Mouse (Mus musculus) embryonic stem cell, embryonic (primary cell): ENCODE measurements around the gene Rnft2.

ENCODE experiments used
- CTCF ChIA-PET, 4 experiments: fragments of 300-600 bp in 2 of 4; fragments of 350-600 bp in 2 of 4; sonication (Branson Sonifier 250); formaldehyde crosslinking; loops; one replicate each; lab custom pipeline; 2022; ENCODE audit warnings: inconsistent platforms in 2 of 4; lab: Charles Lee
- POLR2A ChIA-PET, 4 experiments: fragments of 300-600 bp in 2 of 4; fragments of 350-600 bp in 2 of 4; sonication (Branson Sonifier 250); formaldehyde crosslinking; loops; one replicate each; lab custom pipeline; 2022; ENCODE audit warnings: antibody characterized with exemption in 4 of 4, inconsistent platforms in 1 of 4; lab: Charles Lee

Gene Rnft2

GRCm38 (mm10) chr5:118261181-118261580 is 16.3 kb upstream of the Rnft2 start:
- CTCF ChIA-PET, result interaction anchor here in 2 of 4 experiments (0.6 to 1.1 kb wide), 2 partner anchors 8 to 530 kb away, joined by 3 to 7 read pairs; no protein-coding TSS in a partner anchor
- POLR2A ChIA-PET, result interaction anchor here in 1 of 4 experiments (0.5 kb wide), 1 partner anchor 742 kb away, joined by 3 read pairs; no protein-coding TSS in a partner anchor

GRCm38 (mm10) chr5:118260642-118261041 is 15.7 kb upstream of the Rnft2 start:
- ChIA-PET CTCF (interaction anchor here in 2 of 4 experiments (0.6 to 1.1 kb wide), 2 partner anchors 9 to 530 kb away, joined by 3 to 7 read pairs; no protein-coding TSS in a partner anchor), POLR2A (interaction anchor here in 1 of 4 experiments (0.5 kb wide), 1 partner anchor 741 kb away, joined by 3 read pairs; no protein-coding TSS in a partner anchor)

GRCm38 (mm10) chr5:118260055-118260454 is 15.1 kb upstream of the Rnft2 start:
- CTCF ChIA-PET, result interaction anchor here in 1 of 4 experiments (0.6 to 0.7 kb wide), 2 partner anchors 18 to 583 kb away, joined by 3 read pairs; no protein-coding TSS in a partner anchor
- POLR2A ChIA-PET, result interaction anchor here in 1 of 4 experiments (0.6 kb wide), 1 partner anchor 367 kb away, joined by 3 read pairs; no protein-coding TSS in a partner anchor

- ChIA-PET CTCF (interaction anchor here in 3 of 4 experiments (0.6 to 0.7 kb wide), 4 partner anchors 9 to 584 kb away, joined by 3 to 4 read pairs (median 3); no protein-coding TSS in a partner anchor), POLR2A (interaction anchor here in 1 of 4 experiments (0.6 kb wide), 1 partner anchor 367 kb away, joined by 3 read pairs; no protein-coding TSS in a partner anchor)
Measured at GRCm38 (mm10) chr5:118259636-118260035, 14.7 kb upstream of the Rnft2 start.

GRCm38 (mm10) chr5:118259152-118259551 is 14.2 kb upstream of the Rnft2 start:
- POLR2A ChIA-PET, result interaction anchor here in 1 of 4 experiments (0.9 to 1.0 kb wide), 2 partner anchors 10 to 84 kb away, joined by 3 to 5 read pairs; no protein-coding TSS in a partner anchor
- CTCF ChIA-PET, result interaction anchor here in 2 of 4 experiments (0.6 to 0.7 kb wide), 3 partner anchors 10 to 268 kb away, joined by 3 to 4 read pairs (median 3); no protein-coding TSS in a partner anchor

GRCm38 (mm10) chr5:118256981-118257380 is 12.1 kb upstream of the Rnft2 start:
- POLR2A ChIA-PET, result interaction anchor here in 2 of 4 experiments (0.6 to 0.9 kb wide), 3 partner anchors 15 to 504 kb away, joined by 3 read pairs; no protein-coding TSS in a partner anchor
- CTCF ChIA-PET, result interaction anchor here in 3 of 4 experiments (0.5 to 1.6 kb wide), 17 partner anchors 9 to 1521 kb away, joined by 3 to 6 read pairs (median 3); no protein-coding TSS in a partner anchor

GRCm38 (mm10) chr5:118253551-118253950 is 8.6 kb upstream of the Rnft2 start:
- POLR2A ChIA-PET, result interaction anchor here in 1 of 4 experiments (0.6 kb wide), 1 partner anchor 1459 kb away, joined by 3 read pairs; no protein-coding TSS in a partner anchor
- CTCF ChIA-PET, result interaction anchor here in 1 of 4 experiments (0.7 kb wide), 1 partner anchor 64 kb away, joined by 4 read pairs; no protein-coding TSS in a partner anchor

GRCm38 (mm10) chr5:118250987-118251386 is 6.1 kb upstream of the Rnft2 start:
- CTCF ChIA-PET, result interaction anchor here in 1 of 4 experiments (0.8 kb wide), 1 partner anchor 18 kb away, joined by 3 read pairs; no protein-coding TSS in a partner anchor

GRCm38 (mm10) chr5:118247378-118247777 is 2.5 kb upstream of the Rnft2 start:
- ChIA-PET CTCF (no interaction called here), POLR2A (no interaction called here)

More at GRCm38 (mm10) chr5:118250987-118251386, 6.1 kb upstream of the Rnft2 start:
- POLR2A ChIA-PET, result interaction anchor here in 2 of 4 experiments (0.5 to 0.6 kb wide), 3 partner anchors 8 to 904 kb away, joined by 3 to 4 read pairs (median 3); no protein-coding TSS in a partner anchor

GRCm38 (mm10) chr5:118245606-118246308 is 841 bp upstream of the Rnft2 start:
- POLR2A ChIA-PET, result interaction anchor here in 1 of 4 experiments (1.3 kb wide), 1 partner anchor 203 kb away, joined by 3 read pairs; no protein-coding TSS in a partner anchor
- CTCF ChIA-PET, result no interaction called here

GRCm38 (mm10) chr5:118239671-118240070 is 5.2 kb downstream of the Rnft2 start:
- POLR2A ChIA-PET, result interaction anchor here in 1 of 4 experiments (0.8 kb wide), 1 partner anchor 36 kb away, joined by 3 read pairs; no protein-coding TSS in a partner anchor

GRCm38 (mm10) chr5:118236891-118237290 is 8.0 kb downstream of the Rnft2 start:
- POLR2A ChIA-PET, result interaction anchor here in 3 of 4 experiments (0.6 to 2.2 kb wide), 9 partner anchors 8 to 1728 kb away, joined by 3 to 9 read pairs (median 3); no protein-coding TSS in a partner anchor
- CTCF ChIA-PET, result interaction anchor here in 2 of 4 experiments (0.8 to 1.7 kb wide), 2 partner anchors 62 to 170 kb away, joined by 3 to 4 read pairs; no protein-coding TSS in a partner anchor

More at GRCm38 (mm10) chr5:118239671-118240070, 5.2 kb downstream of the Rnft2 start:
- CTCF ChIA-PET, result interaction anchor here in 1 of 4 experiments (1.1 kb wide), 1 partner anchor 17 kb away, joined by 4 read pairs; no protein-coding TSS in a partner anchor

- ChIA-PET POLR2A (interaction anchor here in 1 of 4 experiments (0.5 kb wide), 1 partner anchor 235 kb away, joined by 4 read pairs; no protein-coding TSS in a partner anchor), CTCF (interaction anchor here in 1 of 4 experiments (1.2 kb wide), 1 partner anchor 58 kb away, joined by 3 read pairs; no protein-coding TSS in a partner anchor)
Measured at GRCm38 (mm10) chr5:118230071-118230611, 14.8 kb downstream of the Rnft2 start.

- POLR2A ChIA-PET, result interaction anchor here in 1 of 4 experiments (1.2 kb wide), 1 partner anchor 11 kb away, joined by 3 read pairs; no protein-coding TSS in a partner anchor
Measured at GRCm38 (mm10) chr5:118223142-118223757, 21.7 kb downstream of the Rnft2 start.

GRCm38 (mm10) chr5:118217410-118217809 is 27.5 kb downstream of the Rnft2 start:
- POLR2A ChIA-PET, result interaction anchor here in 1 of 4 experiments (0.6 kb wide), 1 partner anchor 326 kb away, joined by 4 read pairs; no protein-coding TSS in a partner anchor
- CTCF ChIA-PET, result interaction anchor here in 1 of 4 experiments (0.9 to 1.1 kb wide), 2 partner anchors 16 to 32 kb away, joined by 3 to 4 read pairs; no protein-coding TSS in a partner anchor

More at GRCm38 (mm10) chr5:118223142-118223757, 21.7 kb downstream of the Rnft2 start:
- CTCF ChIA-PET, result interaction anchor here in 2 of 4 experiments (0.6 to 1.2 kb wide), 2 partner anchors 11 to 408 kb away, joined by 4 to 8 read pairs; no protein-coding TSS in a partner anchor

GRCm38 (mm10) chr5:118214418-118215154 is 30.3 kb downstream of the Rnft2 start:
- ChIA-PET POLR2A (interaction anchor here in 3 of 4 experiments (0.6 to 1.3 kb wide), 5 partner anchors 10 to 148 kb away, joined by 3 read pairs; no protein-coding TSS in a partner anchor), CTCF (interaction anchor here in 1 of 4 experiments (0.6 to 0.8 kb wide), 2 partner anchors 11 to 665 kb away, joined by 3 read pairs; no protein-coding TSS in a partner anchor)
